Mouse (Mus musculus): ENCODE measurements around the gene Ncoa5.

Gene Ncoa5

DNA sequence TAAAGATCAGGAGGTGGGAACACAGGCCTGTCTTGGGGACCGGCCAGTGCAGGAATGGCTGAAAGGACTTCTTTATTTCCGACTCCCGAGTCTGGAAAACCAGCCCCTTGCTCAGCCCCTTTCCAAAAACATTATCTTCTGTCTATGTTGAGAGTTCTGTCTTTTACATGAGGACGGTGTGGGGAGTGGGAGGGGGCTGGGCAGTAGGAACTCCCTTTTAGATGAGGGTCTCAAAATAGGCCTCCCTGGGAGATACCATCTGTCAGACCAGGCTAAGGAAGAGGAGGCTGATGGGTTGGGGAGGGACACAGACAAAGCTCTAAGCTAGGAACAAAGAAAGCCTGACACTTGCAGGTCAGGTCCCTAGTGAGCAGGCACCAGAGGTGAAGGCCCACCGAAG is 14.4 kb upstream of the Ncoa5 start:
- no peak for DNase-seq (ENCODE audit: low spot score)

- DNase-seq (ENCODE audit: low spot score), result no peak
Observed at GRCm38 (mm10) chr2:165043729-165044128, 9.1 kb upstream of the Ncoa5 start.

GRCm38 (mm10) chr2:165043090-165043636 is 8.5 kb upstream of the Ncoa5 start:
- no peak for DNase-seq (ENCODE audit: low spot score)

GRCm38 (mm10) chr2:165042126-165042525 is 7.5 kb upstream of the Ncoa5 start:
- DNase-seq (ENCODE audit: low spot score), result no peak

GRCm38 (mm10) chr2:165037415-165037814 is 2.7 kb upstream of the Ncoa5 start:
- no peak for DNase-seq (ENCODE audit: low spot score)

- no peak for DNase-seq (ENCODE audit: low spot score)
Observed at GRCm38 (mm10) chr2:165035058-165035431, 378 bp upstream of the Ncoa5 start.

DNA sequence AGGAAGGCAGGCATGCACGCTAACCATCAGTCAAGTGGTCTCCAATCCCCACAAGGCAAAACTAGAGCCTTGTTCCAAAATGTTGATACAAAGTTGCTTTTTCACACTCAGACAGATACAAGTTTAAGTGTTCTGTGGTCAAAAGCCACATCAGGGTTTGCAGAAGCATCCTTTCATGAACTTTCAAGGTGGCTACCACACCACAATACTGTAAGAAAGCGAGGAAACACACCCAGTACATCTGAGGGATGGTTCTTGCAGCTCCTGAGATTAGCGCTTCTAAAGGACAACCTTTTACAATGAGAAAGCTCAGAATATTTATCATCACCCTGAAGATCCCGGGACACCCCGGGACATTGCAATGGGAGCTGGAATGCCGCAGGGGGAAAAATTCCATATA is 1.4 kb downstream of the Ncoa5 start:
- no peak for DNase-seq (ENCODE audit: low spot score)

GRCm38 (mm10) chr2:165032533-165032932 is 2.1 kb downstream of the Ncoa5 start:
- no peak for DNase-seq (ENCODE audit: low spot score)

- DNase-seq (ENCODE audit: low spot score), result no peak
Observed at GRCm38 (mm10) chr2:165027163-165027562, 7.5 kb downstream of the Ncoa5 start.

- no peak for DNase-seq (ENCODE audit: low spot score)
Observed at GRCm38 (mm10) chr2:165020490-165020889, 14.2 kb downstream of the Ncoa5 start.

DNA sequence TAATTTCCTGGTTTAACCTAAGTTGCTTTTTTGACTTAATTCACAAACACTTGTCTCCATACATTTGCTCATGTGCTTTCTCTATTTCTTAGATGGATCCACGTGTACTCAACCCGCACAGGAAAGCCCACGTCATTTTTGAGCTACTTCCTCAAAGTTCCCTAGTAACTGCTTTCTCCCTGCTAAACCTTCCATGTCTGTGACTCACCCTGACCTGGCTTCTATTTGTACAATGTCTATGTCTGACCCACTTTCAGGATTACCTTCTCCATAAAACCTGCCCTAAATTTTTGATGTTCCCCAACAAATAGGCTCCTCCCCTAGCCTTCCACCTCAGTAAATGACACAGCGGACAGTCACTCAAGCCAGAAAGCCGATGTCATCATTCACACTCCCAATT is 19.7 kb downstream of the Ncoa5 start:
- no peak for DNase-seq (ENCODE audit: low spot score)

- DNase-seq (ENCODE audit: low spot score), result no peak
Observed at GRCm38 (mm10) chr2:165010351-165010750, 24.3 kb downstream of the Ncoa5 start.

- no peak for DNase-seq (ENCODE audit: low spot score)
Observed at GRCm38 (mm10) chr2:165009581-165009980, 25.1 kb downstream of the Ncoa5 start.

GRCm38 (mm10) chr2:165009161-165009560 is 25.5 kb downstream of the Ncoa5 start:
- DNase-seq (ENCODE audit: low spot score), result no peak

DNA sequence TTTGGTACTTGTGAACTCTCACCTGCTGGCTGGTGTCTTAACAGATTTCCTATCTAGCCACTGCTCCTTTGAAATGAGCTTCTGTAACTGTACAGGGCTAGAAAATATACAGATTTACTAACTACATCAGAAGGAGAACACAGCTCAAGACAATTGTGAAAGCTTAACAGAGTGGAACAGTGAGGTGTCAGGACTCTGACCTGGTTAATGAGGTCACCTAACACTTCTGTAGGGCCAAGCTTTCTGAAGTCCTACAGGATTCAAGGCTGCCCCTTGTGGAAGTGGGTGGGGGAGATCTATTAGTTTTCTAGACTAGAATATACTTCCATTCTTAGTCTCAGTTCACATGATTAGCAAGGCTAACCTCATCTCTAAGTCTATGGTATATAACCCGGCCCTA is 26.7 kb downstream of the Ncoa5 start:
- DNase-seq (ENCODE audit: low spot score), result no peak

DNA sequence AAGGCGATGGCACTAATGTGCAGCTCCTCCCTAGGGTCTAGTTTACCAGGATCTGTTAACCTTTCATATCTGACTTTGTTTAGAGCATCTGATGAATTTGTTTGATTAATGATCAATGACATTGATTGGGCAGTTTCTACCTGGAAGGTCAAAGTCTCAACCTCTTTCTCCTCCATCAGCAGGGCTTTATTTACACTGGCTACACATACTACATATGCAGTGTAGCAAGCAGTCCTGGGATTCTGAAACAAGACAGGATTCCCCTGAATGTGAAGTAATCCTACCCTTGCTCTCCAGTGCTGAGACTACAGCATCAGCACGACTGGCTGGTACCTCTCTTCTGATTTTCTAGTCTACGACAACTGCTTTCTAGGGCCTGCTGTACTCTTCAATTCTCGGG is 27.9 kb downstream of the Ncoa5 start:
- no peak for DNase-seq (ENCODE audit: low spot score)

DNA sequence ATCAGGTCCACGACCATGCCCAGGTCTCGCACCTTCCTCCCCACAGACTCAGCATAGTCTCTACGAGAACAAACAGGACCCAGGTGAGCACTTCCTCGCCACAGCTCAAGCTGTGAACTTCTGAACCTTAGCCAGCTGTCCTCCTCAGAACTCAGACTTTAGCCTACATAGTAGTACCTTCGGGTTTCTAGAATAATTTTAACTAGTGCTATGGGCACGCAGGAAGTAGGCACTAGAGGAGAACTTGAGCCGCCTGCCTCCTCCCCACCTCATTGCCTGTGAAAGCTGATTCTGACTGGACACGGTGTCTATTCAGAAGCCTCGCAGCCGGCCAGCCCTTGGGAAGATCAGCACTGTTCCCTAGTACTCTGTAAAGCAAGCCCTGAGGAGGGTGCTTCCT is 30.4 kb downstream of the Ncoa5 start:
- DNase-seq (ENCODE audit: low spot score), result no peak

GRCm38 (mm10) chr2:165003108-165003507 is 31.6 kb downstream of the Ncoa5 start:
- no peak for DNase-seq (ENCODE audit: low spot score)

GRCm38 (mm10) chr2:165001958-165002357 is 32.7 kb downstream of the Ncoa5 start:
- no peak for DNase-seq (ENCODE audit: low spot score)

DNA sequence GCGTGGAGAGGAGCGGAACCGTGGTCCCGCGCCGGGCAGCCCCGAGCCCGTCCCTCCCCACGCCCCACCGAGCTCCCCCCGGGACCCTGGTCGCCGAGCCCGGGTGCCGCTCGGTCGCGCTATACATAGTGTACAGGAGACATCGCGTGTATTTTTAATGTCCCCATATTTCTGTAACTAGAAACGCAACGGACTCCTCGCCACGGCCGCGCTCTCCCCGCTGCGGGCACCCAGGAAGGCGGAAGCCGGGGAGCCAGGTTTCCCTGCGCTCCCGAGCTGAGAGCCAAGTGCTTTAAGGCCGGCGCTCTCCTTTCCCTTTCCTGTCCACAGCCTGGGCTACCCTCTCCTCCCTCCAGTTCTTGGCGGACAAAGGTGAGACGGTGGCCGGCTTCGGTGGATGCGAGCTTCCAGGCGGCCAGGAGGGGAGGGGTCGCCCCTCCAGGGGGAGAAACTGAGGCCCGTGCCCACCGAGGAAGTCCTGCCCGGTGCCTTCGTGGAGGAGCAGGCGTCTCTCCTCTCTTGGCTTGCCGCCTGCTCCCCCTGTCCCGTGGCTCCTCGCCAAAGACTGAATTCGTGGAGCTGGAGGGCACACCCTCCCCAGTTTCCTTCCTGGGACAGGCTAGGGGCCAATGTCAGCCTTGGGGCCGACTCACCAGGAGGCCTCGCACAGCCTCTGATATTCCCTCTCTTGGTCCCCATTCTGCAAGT is 36.8 kb downstream of the Ncoa5 start:
- DNase-seq (ENCODE audit: low spot score), result no peak

GRCm38 (mm10) chr2:164996848-164997720 is 37.6 kb downstream of the Ncoa5 start:
- no peak for DNase-seq (ENCODE audit: low spot score)

GRCm38 (mm10) chr2:164995976-164996375 is 38.7 kb downstream of the Ncoa5 start:
- no peak for DNase-seq (ENCODE audit: low spot score)
